Mouse (Mus musculus) G1E (cell line): ENCODE measurements at regions not wholly inside any gene's neighbourhood (a gene's known extent, or its start where the extent isn't known, plus 50 kb on each side); places are given as distances from the start of the nearest gene placed in this dataset.

Experiments used
- ATAC-seq: 2 replicates; pipeline ENCODE4 v1.8.0; 2016; ENCODE audit warnings: mild to moderate bottlenecking; ENCODE audit not compliant: insufficient number of reproducible peaks, poor library complexity, low FRiP score, severe bottlenecking; ENCODE audit errors: extremely low read depth
- DNase-seq: peaks from one replicate; pipeline ENCODE4 v3.0.0; 2012; ENCODE audit warnings: low spot score
- H3K27me3 ChIP-seq: 2 replicates; pipeline ENCODE4 v1.6.1; 2012; ENCODE audit warnings: mild to moderate bottlenecking, low read length, inconsistent platforms; ENCODE audit not compliant: insufficient read depth
- H3K36me3 ChIP-seq: replicated peaks from 2 replicates; pipeline ENCODE3; 2012; ENCODE audit warnings: mild to moderate bottlenecking, inconsistent platforms
- H3K4me1 ChIP-seq: 2 replicates; pipeline ENCODE4 v1.6.1; 2012; ENCODE audit warnings: low read depth, low read length, inconsistent platforms, mixed read lengths; ENCODE audit not compliant: insufficient read depth
- H3K4me3 ChIP-seq: 2 replicates; pipeline ENCODE4 v1.5.1; 2012; ENCODE audit warnings: low read depth, mild to moderate bottlenecking, inconsistent platforms, low read length, moderate library complexity, mixed read lengths
- H3K9me3 ChIP-seq: replicated peaks from 2 replicates; pipeline ENCODE4 v1.6.1; 2012; ENCODE audit warnings: inconsistent platforms
- CTCF ChIP-seq: IDR thresholded peaks from 2 replicates; pipeline ENCODE4 v1.5.1; 2012; ENCODE audit warnings: low read depth, low read length, inconsistent platforms, mixed read lengths
- GATA1 ChIP-seq: IDR thresholded peaks from 2 replicates; pipeline ENCODE4 v1.6.1; 2012; ENCODE audit warnings: borderline replicate concordance, low read length, inconsistent platforms, mixed read lengths
- GATA2 ChIP-seq: IDR thresholded peaks from 2 replicates; pipeline ENCODE4 v1.6.1; 2012; ENCODE audit warnings: low read depth, low read length, inconsistent platforms, borderline replicate concordance
- POLR2AphosphoS5 ChIP-seq: IDR thresholded peaks from 2 replicates; pipeline ENCODE4 v1.6.1; 2012; ENCODE audit warnings: low read depth, low read length, inconsistent platforms; ENCODE audit not compliant: insufficient replicate concordance
- TAL1 ChIP-seq: conservative IDR thresholded peaks from 2 replicates; pipeline ENCODE4 v1.6.1; 2012; ENCODE audit warnings: low read depth, low read length, inconsistent platforms, mixed read lengths

- no peaks in the 10 kb centered on the region for H3K9me3 ChIP-seq
- no peaks in the 10 kb centered on the region for H3K36me3 ChIP-seq
- no peak for DNase-seq
- no peaks in the 10 kb centered on the region for H3K27me3 ChIP-seq
- H3K4me3 ChIP-seq, result no peak overlapping the region
- no peak for ATAC-seq
- no peaks in the 10 kb centered on the region for H3K4me1 ChIP-seq
- TF ChIP-seq TAL1 (no peak), GATA1 (no peak), POLR2AphosphoS5 (no peak), CTCF (no peak), GATA2 (no peak)
Measured at GRCm38 (mm10) chr12:68827549-68828249, 331.3 kb downstream of the Rps29 start.

DNA sequence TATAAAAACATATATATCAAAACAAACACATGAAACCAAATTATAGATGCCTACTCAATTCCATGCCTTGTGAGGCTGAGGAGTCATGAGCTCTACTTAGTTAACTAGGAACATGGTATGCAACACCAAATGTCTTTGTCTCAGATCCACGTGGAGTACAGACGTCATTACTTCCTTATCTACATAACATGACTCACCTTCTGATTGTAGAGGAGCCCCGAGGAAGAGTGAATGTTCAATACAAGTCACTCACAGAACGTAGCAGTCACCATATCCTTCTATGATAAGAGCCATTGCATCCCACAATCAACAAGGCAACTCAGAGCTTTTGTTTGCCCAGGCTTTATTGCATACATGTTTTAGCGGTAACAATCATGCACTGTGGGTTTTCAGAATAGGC lies 364.6 kb downstream of the Rps29 start:
- TF ChIP-seq GATA1, result no peak
- TF ChIP-seq GATA2, result no peak
- TF ChIP-seq TAL1, result no peak
- TF ChIP-seq CTCF, result no peak
- TF ChIP-seq POLR2AphosphoS5, result no peak
- ATAC-seq (no peak), DNase-seq (no peak)
- H3K27me3 ChIP-seq, result no peaks in the 10 kb centered on the region
- H3K4me1 ChIP-seq, result no peaks in the 10 kb centered on the region
- H3K36me3 ChIP-seq, result no peaks in the 10 kb centered on the region
- no peaks in the 10 kb centered on the region; the same call in 1 of the 2 replicates for H3K9me3 ChIP-seq
- no peak overlapping the region for H3K4me3 ChIP-seq

- Histone ChIP-seq H3K4me3 (no peak overlapping the region), H3K36me3 (no peaks in the 10 kb centered on the region), H3K4me1 (no peaks in the 10 kb centered on the region), H3K9me3 (no peaks in the 10 kb centered on the region), H3K27me3 (no peaks in the 10 kb centered on the region)
- no peak for TF ChIP-seq GATA1
- no peak for TF ChIP-seq CTCF
- no peak for TF ChIP-seq TAL1
- TF ChIP-seq POLR2AphosphoS5, result no peak
- no peak for TF ChIP-seq GATA2
- ATAC-seq, result no peak
- DNase-seq, result no peak
Measured at GRCm38 (mm10) chr12:68783636-68784035, 375.4 kb downstream of the Rps29 start.

GRCm38 (mm10) chr12:68775503-68775902 lies 383.5 kb downstream of the Rps29 start:
- Histone ChIP-seq H3K4me1 (no peaks in the 10 kb centered on the region), H3K36me3 (no peaks in the 10 kb centered on the region), H3K4me3 (no peak overlapping the region), H3K9me3 (peaks cover 4% of the 10 kb centered on the region; the same call in 1 of the 2 replicates), H3K27me3 (no peaks in the 10 kb centered on the region)
- no peak for ATAC-seq
- TF ChIP-seq CTCF, result no peak
- TF ChIP-seq GATA2, result no peak
- TF ChIP-seq TAL1, result no peak
- no peak for TF ChIP-seq GATA1
- TF ChIP-seq POLR2AphosphoS5, result no peak
- no peak for DNase-seq

- TF ChIP-seq POLR2AphosphoS5 (no peak), CTCF (no peak), TAL1 (no peak), GATA2 (no peak), GATA1 (no peak)
- no peaks in the 10 kb centered on the region for H3K4me1 ChIP-seq
- peaks cover 6% of the 10 kb centered on the region for H3K9me3 ChIP-seq
- DNase-seq, result no peak
- H3K27me3 ChIP-seq, result no peaks in the 10 kb centered on the region
- no peak for ATAC-seq
- no peaks in the 10 kb centered on the region for H3K36me3 ChIP-seq
- no peak overlapping the region for H3K4me3 ChIP-seq
Measured at GRCm38 (mm10) chr12:68774800-68775199, 384.2 kb downstream of the Rps29 start.

DNA sequence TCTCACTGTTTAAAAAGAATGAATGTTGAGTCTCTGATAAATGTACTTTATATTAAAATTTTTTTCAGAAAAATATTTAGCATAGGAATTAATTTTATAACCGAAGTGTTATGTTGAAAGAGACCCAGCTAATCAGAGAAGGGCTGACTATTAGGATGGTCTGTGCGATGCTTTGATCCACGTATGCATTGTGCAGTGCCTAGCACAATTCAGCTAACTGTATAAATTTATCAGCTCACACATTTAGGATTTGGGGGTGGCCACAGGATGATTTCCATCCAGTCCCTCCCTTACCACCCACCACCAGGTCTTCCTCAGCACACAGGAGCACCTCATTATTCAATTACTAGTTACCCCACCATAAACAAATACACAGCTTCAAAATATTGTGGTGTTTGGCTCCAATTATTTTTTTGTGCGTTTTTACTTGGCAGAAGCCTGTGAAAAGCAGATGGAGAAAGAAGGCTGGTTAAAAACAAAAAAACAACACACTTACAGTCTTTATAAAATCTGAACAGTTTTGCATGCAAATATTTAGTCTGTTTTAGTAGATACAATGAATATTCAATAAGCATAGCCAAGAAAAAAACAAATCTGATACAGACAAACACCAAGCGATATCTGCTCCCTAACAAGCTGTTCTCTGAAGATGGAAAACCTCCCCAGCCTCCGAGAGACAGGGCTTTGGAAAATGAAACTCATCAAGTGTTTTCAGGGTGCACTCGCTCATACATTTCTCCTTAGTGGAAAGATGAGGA lies 400.5 kb downstream of the Rps29 start:
- no peak for TF ChIP-seq TAL1
- no peak for TF ChIP-seq GATA1
- no peak for TF ChIP-seq GATA2
- TF ChIP-seq POLR2AphosphoS5, result no peak
- no peak for TF ChIP-seq CTCF
- DNase-seq (no peak), ATAC-seq (no peak)
- Histone ChIP-seq H3K4me1 (no peaks in the 10 kb centered on the region), H3K36me3 (no peaks in the 10 kb centered on the region), H3K27me3 (no peaks in the 10 kb centered on the region), H3K4me3 (no peak overlapping the region), H3K9me3 (peaks cover under 1% of the 10 kb centered on the region; the same call in 1 of the 2 replicates)
